9 mouse cellular contexts compared by ENCODE assay signal in genomic region chr1:193189151-193189621, GRCm38 (mm10). TPM values are rescaled to one million over a fixed set of nuclear protein-coding genes. Genes with fewer than 3 reads are reported as not detected.
DNase-seq lines count a peak whose midpoint lies in the region; ATAC-seq and TF ChIP-seq lines count a peak whose summit lies in the region.
"Had no signal": no experiment of that assay in that cellular context is flagged by ENCODE, and none has a peak within 500 bp of the region (broad histone marks: within the 10 kb centered on the region; RNA-seq: fewer than 3 reads in every experiment).

No protein-coding gene starts in this region.

- peak; percentile 87 for ATAC-seq in lung, postnatal 0 days
- no peak for ATAC-seq in megakaryocyte-erythroid progenitor cell, adult 5-6 weeks (replicated peaks; ENCODE audit: low FRiP score, low TSS enrichment, poor library complexity, severe bottlenecking)

- DNase-seq in left cerebral cortex, adult 2 months (ENCODE audit: extremely low spot score in 1 of 2, low spot score in 2 of 2) = peak in 1 of 2 experiments; percentile 16
- DNase-seq in left cerebral cortex, postnatal 36 days (ENCODE audit: low spot score in 2 of 2) = no peak
- peak; percentile 78 for DNase-seq in gastrocnemius, postnatal 25 days
- DNase-seq in induced T-regulatory cell, adult 2 months (ENCODE audit: low read depth) = peak; percentile 76
- DNase-seq in lung, postnatal 0 days (ENCODE audit: low spot score) = peak; percentile 76

- no peak overlapping the region for H3K4me2 ChIP-seq in lung, postnatal 0 days (replicated peaks; ENCODE audit: low read depth, low read length)

- 8% methylated on average over 9 of the region's 9 CpGs for WGBS in lung, postnatal 0 days
- 14% methylated on average over 9 of the region's 9 CpGs for WGBS in small intestine, adult 2 months

- TF ChIP-seq CTCF in left cerebral cortex, adult 2 months (IDR thresholded peaks at IDR 0.05) = no peak
- no peak for TF ChIP-seq CTCF in lung, postnatal 0 days (IDR thresholded peaks at IDR 0.05)
- no peak for TF ChIP-seq CTCF in small intestine, adult 2 months (IDR thresholded peaks at IDR 0.05; ENCODE audit: extremely low read depth, insufficient read length, insufficient replicate concordance, low read depth, low read length)

- TF ChIP-seq EP300 in lung, postnatal 0 days (IDR thresholded peaks at IDR 0.05) = no peak

- H3K4me3 ChIP-seq in left cerebral cortex, adult 2 months = no peak overlapping the region
- H3K4me3 ChIP-seq in brown adipose tissue, adult 24 weeks (ENCODE audit: insufficient read depth, low read depth, low read length) = no peak overlapping the region
- no peak overlapping the region for H3K4me3 ChIP-seq in lung, postnatal 0 days (ENCODE audit: low read depth, low read length)
- H3K4me3 ChIP-seq in small intestine, adult 2 months (ENCODE audit: low read depth, low read length) = no peak overlapping the region

- no peaks in the 10 kb centered on the region for H3K9me3 ChIP-seq in lung, postnatal 0 days (ENCODE audit: low read length)

- H3K9ac ChIP-seq in lung, postnatal 0 days (replicated peaks; ENCODE audit: low read depth) = no peak overlapping the region

- intact Hi-C loops in left cerebral cortex, adult 2 months (cut with DNase I) = no loop called here
- intact Hi-C loops in left cerebral cortex, postnatal 36 days (cut with DNase I) = no loop called here

- H3K27ac ChIP-seq in left cerebral cortex, adult 2 months = peak overlapping the region; percentile 69
- H3K27ac ChIP-seq in brown adipose tissue, adult 24 weeks (replicated peaks; ENCODE audit: low read depth, low read length) = peak overlapping the region; percentile 57
- H3K27ac ChIP-seq in lung, postnatal 0 days (ENCODE audit: low read length) = peak overlapping the region; percentile 74
- H3K27ac ChIP-seq in small intestine, adult 2 months (ENCODE audit: insufficient read depth, low read depth, low read length) = peak overlapping the region; percentile 13
- H3K27ac ChIP-seq: macrophage had no signal

- no peaks in the 10 kb centered on the region for H3K36me3 ChIP-seq in lung, postnatal 0 days (ENCODE audit: insufficient read depth, low read length)
- no peaks in the 10 kb centered on the region; the same call in 1 of the 2 replicates for H3K36me3 ChIP-seq in small intestine, adult 2 months (ENCODE audit: control insufficient read depth, insufficient read depth, low read length)

- no peaks in the 10 kb centered on the region for H3K27me3 ChIP-seq in lung, postnatal 0 days (replicated peaks; ENCODE audit: insufficient read depth, low read length)
- H3K27me3 ChIP-seq in small intestine, adult 2 months (ENCODE audit: control insufficient read depth, insufficient read depth, low read length) = no peaks in the 10 kb centered on the region

- TF ChIP-seq POLR2A in small intestine, adult 2 months (IDR thresholded peaks at IDR 0.05; ENCODE audit: low read depth, low read length) = no peak

- peaks cover 12% of the 10 kb centered on the region for H3K4me1 ChIP-seq in brown adipose tissue, adult 24 weeks (ENCODE audit: control insufficient read depth, insufficient read depth, insufficient read length, low read length)
- peaks cover 21% of the 10 kb centered on the region for H3K4me1 ChIP-seq in lung, postnatal 0 days (ENCODE audit: insufficient read depth, low read depth, low read length)
- peaks cover 4% of the 10 kb centered on the region; the same call in 1 of the 2 replicates for H3K4me1 ChIP-seq in small intestine, adult 2 months (ENCODE audit: control insufficient read depth, insufficient read depth, insufficient read length, low read length)

RNA-seq across cellular contexts. Expression of gene Traf3ip3, which starts 12.3 kb away (rescaled TPM):
- 1 to 10 TPM; 1.2 to 1.8 TPM for total RNA-seq in left cerebral cortex, adult 2 months (2021)
- 1 to 10 TPM; 1.6 to 2.0 TPM for total RNA-seq in left cerebral cortex, postnatal 36 days (2021)
- not detected in 2 replicates for polyA plus RNA-seq in brown adipose tissue, adult 24 weeks (2012; ENCODE audit: insufficient read depth, insufficient read length, missing spikeins)
- 1 to 10 TPM; 2.1 to 3.3 TPM for total RNA-seq in gastrocnemius, postnatal 25 days (2021)
- polyA plus RNA-seq in lung, postnatal 0 days (2015; fragmentation: Nextera tagmentation; extraction: Ambion mirVana) = 3.0 and 3.6 TPM in 2 replicates
- polyA plus RNA-seq in small intestine, adult 2 months (2012; rRNA removed) = 2.6 and 4.6 TPM in 2 replicates
- 16.3 and 37.9 TPM in 2 replicates for total RNA-seq in megakaryocyte-erythroid progenitor cell, adult 5-6 weeks (2014; fragmentation: Nextera tagmentation)
- total RNA-seq in megakaryocyte-erythroid progenitor cell, adult 5-6 weeks (2017) = 2.8 and 12.9 TPM in 2 replicates

RNA-seq across cellular contexts. Expression of gene Lamb3, which starts 18.3 kb away (rescaled TPM):
- 1 to 10 TPM in 1 of 2 experiments, under 1 TPM in 1; 0.97 to 1.1 TPM for total RNA-seq in left cerebral cortex, adult 2 months (2021)
- total RNA-seq in left cerebral cortex, postnatal 36 days (2021) = 1 to 10 TPM in 1 of 2 experiments, under 1 TPM in 1; 0.89 to 1.6 TPM
- 6.8 and 10.4 TPM in 2 replicates for polyA plus RNA-seq in brown adipose tissue, adult 24 weeks (2012; ENCODE audit: insufficient read depth, insufficient read length, missing spikeins)
- total RNA-seq in gastrocnemius, postnatal 25 days (2021) = 1 to 10 TPM; 2.0 to 2.7 TPM
- polyA plus RNA-seq in lung, postnatal 0 days (2015; fragmentation: Nextera tagmentation; extraction: Ambion mirVana) = 62.8 and 63.1 TPM in 2 replicates
- 13.9 and 21.7 TPM in 2 replicates for polyA plus RNA-seq in small intestine, adult 2 months (2012; rRNA removed)
- 0.42 TPM in 1 of 2 replicates, not detected in the other for total RNA-seq in megakaryocyte-erythroid progenitor cell, adult 5-6 weeks (2014; fragmentation: Nextera tagmentation)
- not detected in 2 replicates for total RNA-seq in megakaryocyte-erythroid progenitor cell, adult 5-6 weeks (2017)
- polyA plus RNA-seq: macrophage had no signal

RNA-seq across cellular contexts. Expression of gene A130010J15Rik, which starts 21.3 kb away (rescaled TPM):
- total RNA-seq in left cerebral cortex, adult 2 months (2021) = 1 to 10 TPM; 3.4 to 3.5 TPM
- total RNA-seq in left cerebral cortex, postnatal 36 days (2021) = 1 to 10 TPM; 2.6 to 3.2 TPM
- polyA plus RNA-seq in brown adipose tissue, adult 24 weeks (2012; ENCODE audit: insufficient read depth, insufficient read length, missing spikeins) = 2.9 and 3.9 TPM in 2 replicates
- 1 to 10 TPM; 2.3 to 3.1 TPM for total RNA-seq in gastrocnemius, postnatal 25 days (2021)
- polyA plus RNA-seq in lung, postnatal 0 days (2015; fragmentation: Nextera tagmentation; extraction: Ambion mirVana) = 8.3 and 8.4 TPM in 2 replicates
- 1.6 and 2.0 TPM in 2 replicates for polyA plus RNA-seq in small intestine, adult 2 months (2012; rRNA removed)
- total RNA-seq in megakaryocyte-erythroid progenitor cell, adult 5-6 weeks (2014; fragmentation: Nextera tagmentation) = 6.6 and 6.9 TPM in 2 replicates
- total RNA-seq in megakaryocyte-erythroid progenitor cell, adult 5-6 weeks (2017) = 12.0 and 13.1 TPM in 2 replicates

RNA-seq across cellular contexts. Expression of gene Irf6, which starts 36.3 kb away (rescaled TPM):
- 1 to 10 TPM in 1 of 2 experiments, under 1 TPM in 1; 0.68 to 1.1 TPM for total RNA-seq in left cerebral cortex, adult 2 months (2021)
- total RNA-seq in left cerebral cortex, postnatal 36 days (2021) = 1 to 10 TPM in 1 of 2 experiments, under 1 TPM in 1; 0.99 to 1.7 TPM
- polyA plus RNA-seq in brown adipose tissue, adult 24 weeks (2012; ENCODE audit: insufficient read depth, insufficient read length, missing spikeins) = 0.24 TPM in 1 of 2 replicates, not detected in the other
- total RNA-seq in gastrocnemius, postnatal 25 days (2021) = 1 to 10 TPM; 1.2 to 1.3 TPM
- 14.3 and 17.0 TPM in 2 replicates for polyA plus RNA-seq in lung, postnatal 0 days (2015; fragmentation: Nextera tagmentation; extraction: Ambion mirVana)
- polyA plus RNA-seq in small intestine, adult 2 months (2012; rRNA removed) = 43.4 and 141 TPM in 2 replicates
- 1.0 TPM in 1 of 2 replicates, not detected in the other for total RNA-seq in megakaryocyte-erythroid progenitor cell, adult 5-6 weeks (2014; fragmentation: Nextera tagmentation)
- total RNA-seq in megakaryocyte-erythroid progenitor cell, adult 5-6 weeks (2017) = 0.19 and 0.50 TPM in 2 replicates
- polyA plus RNA-seq: macrophage had no signal

RNA-seq across cellular contexts. Expression of gene Diexf, which starts 59.1 kb away (rescaled TPM):
- total RNA-seq in left cerebral cortex, adult 2 months (2021) = 10 to 100 TPM; 20.9 to 25.5 TPM
- total RNA-seq in left cerebral cortex, postnatal 36 days (2021) = 10 to 100 TPM; 14.3 to 20.4 TPM
- polyA plus RNA-seq in brown adipose tissue, adult 24 weeks (2012; ENCODE audit: insufficient read depth, insufficient read length, missing spikeins) = 7.8 and 10.9 TPM in 2 replicates
- 10 to 100 TPM in 1 of 2 experiments, 1 to 10 TPM in 1; 6.2 to 10.0 TPM for total RNA-seq in gastrocnemius, postnatal 25 days (2021)
- 2.5 and 2.9 TPM in 2 replicates for polyA plus RNA-seq in lung, postnatal 0 days (2015; fragmentation: Nextera tagmentation; extraction: Ambion mirVana)
- 3.1 and 5.5 TPM in 2 replicates for polyA plus RNA-seq in small intestine, adult 2 months (2012; rRNA removed)
- 20.6 and 27.2 TPM in 2 replicates for total RNA-seq in megakaryocyte-erythroid progenitor cell, adult 5-6 weeks (2014; fragmentation: Nextera tagmentation)
- 15.5 and 39.4 TPM in 2 replicates for total RNA-seq in megakaryocyte-erythroid progenitor cell, adult 5-6 weeks (2017)

Comparison
In these comparisons a context has a peak if more than half of its experiments do, and no peak if none do; other contexts are left out.
1. DNase-seq: peak in gastrocnemius, postnatal 25 days (single experiment), induced T-regulatory cell, adult 2 months (single experiment) and lung, postnatal 0 days (single experiment); none in left cerebral cortex, postnatal 36 days (0 of 2).
2. H3K27ac ChIP-seq: peak in every context shown above with its lines; median percentile 74 in lung, postnatal 0 days; 69 in left cerebral cortex, adult 2 months; 57 in brown adipose tissue, adult 24 weeks; 13 in small intestine, adult 2 months.